Mouse (Mus musculus) CD4-positive naive resting alpha-beta T cell, adult 57 days (primary cell): ENCODE results near the gene Scai. TPM values are rescaled to one million over a fixed set of nuclear protein-coding genes. Genes with fewer than 3 reads are reported as not detected.

Experiments
- total RNA-seq: library from RNA; stranded (reverse); gene quantifications from one replicate; pipeline ENCODE4 v1.2.4, GENCODE M21; 2023

Scai gene
- total RNA-seq = 38.7 TPM

GRCm38 (mm10) chr2:39190561-39191056, at the start of gene Scai:
Gene Scai (minus strand): TSS chr2:39190734.

GRCm38 (mm10) chr2:39226019-39226640, 35.6 kb upstream of the Scai start, which contains the start of gene Ppp6c:
Gene Ppp6c (minus strand): TSS chr2:39226451.

GRCm38 (mm10) chr2:39065400-39065987, 125.0 kb downstream of the Scai start, which contains the start of gene Golga1:
Gene Golga1 (minus strand): TSS chr2:39065541.

Other genes with a start within 250 kb of the Scai start
- 0.47 TPM for gene Wdr38, start 193.3 kb downstream of the Scai start, total RNA-seq
- gene Arpc5l, start 185.4 kb downstream of the Scai start, total RNA-seq = 60.9 TPM
- gene Rpl35, start 185.1 kb downstream of the Scai start, total RNA-seq = 991 TPM
- gene Golga1, start 125.2 kb downstream of the Scai start, total RNA-seq = 29.3 TPM
- 71.0 TPM for gene Ppp6c, start 35.7 kb upstream of the Scai start, total RNA-seq